Mouse (Mus musculus): Measurements from ENCODE around the gene Reep3.

Reep3 gene

DNA sequence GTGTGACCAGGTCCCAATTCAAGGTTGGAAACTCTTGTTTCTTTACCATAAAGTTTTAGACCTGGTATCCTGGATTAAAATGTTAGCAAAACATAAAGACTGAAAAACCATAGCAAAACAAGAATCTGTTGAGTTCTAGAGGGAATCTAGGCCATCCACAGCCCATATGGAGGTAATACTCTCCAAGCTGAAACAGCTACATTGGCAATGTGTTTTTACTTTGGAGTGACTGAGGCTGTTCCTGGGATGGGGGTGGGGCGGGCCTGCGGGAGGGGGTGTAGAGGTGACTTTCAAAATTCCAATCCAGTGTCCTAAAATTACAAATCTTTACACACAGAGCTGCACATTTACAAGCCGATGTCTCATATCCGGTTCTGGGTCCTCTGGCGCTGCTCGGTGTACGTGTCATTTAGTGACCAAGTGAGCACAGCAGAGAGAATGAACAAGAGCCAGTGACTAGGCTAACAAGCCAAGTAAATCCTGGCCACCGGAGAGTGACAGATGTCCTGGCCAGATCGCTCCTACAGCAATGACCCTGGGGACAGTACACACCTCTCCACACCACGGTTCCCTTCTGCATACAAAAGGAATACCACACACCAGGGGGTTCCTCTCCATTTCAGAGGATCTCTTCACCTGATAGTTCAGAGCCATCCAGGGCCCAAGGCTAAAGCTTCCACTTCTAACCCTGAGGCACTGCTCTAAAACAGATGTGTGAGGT, 13.1 kb downstream of the Reep3 start:
- DNase-seq (ENCODE audit: low read depth, low spot score) = no peak

DNA sequence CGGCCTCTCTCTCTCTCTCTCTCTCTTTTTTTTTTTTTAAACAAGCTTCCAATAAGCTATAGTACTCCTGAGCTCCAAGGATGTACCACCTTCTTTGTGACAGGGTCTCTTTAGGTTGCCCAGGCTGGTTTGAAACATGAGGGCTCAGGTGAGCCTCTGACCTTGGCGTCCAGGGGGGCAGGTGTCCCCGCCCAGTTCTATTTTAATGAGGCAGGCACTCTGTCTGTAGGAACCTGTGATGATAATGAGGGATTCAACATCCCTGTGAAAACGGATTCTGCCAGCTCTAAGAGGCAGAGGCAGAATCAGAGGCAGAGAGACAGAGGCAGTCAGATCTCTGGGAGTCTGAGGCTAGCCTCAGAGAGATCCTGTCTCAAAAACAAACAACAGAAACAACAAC, 14.2 kb downstream of the Reep3 start:
- DNase-seq (ENCODE audit: low read depth, low spot score) = no peak

DNA sequence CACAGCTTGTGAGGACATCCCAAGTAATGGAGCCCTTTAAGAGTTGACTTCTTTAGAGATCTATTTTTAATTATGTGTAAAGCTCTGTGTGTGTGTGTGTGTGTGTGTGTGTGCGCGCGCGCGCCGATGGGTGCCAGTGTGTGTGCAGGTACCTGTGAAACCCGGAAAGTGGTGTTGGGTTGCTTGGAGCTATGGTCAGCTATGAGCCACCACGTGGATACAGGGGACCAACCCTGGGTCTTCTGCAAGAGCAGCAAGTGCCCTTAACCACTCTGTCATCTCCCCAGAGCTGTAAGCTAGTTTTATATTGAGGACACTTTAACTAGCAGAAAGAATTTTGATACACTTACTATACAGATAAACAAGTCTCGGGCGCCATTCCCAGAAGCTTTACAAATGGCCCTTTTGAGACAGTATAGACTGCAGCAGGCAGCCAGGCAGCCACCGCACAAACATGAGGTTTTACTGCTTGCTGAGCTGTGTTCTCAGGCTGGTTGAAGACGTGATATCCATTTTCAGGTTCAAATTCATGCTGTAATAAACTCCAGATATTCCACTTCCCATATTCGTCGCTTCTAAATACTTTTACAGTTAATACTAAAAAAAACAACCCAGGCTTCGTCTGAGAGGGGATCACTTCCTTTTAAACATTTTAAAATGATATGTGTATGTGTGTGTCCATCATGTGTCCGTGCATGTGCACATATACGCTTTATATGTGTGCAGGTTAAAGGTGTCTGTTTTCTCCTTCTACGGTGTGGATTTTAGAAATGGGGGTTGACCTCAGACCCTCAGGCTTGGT, 15.3 kb downstream of the Reep3 start:
- DNase-seq (ENCODE audit: low read depth, low spot score) = no peak

- DNase-seq (ENCODE audit: low read depth, low spot score) = no peak
Observed at GRCm38 (mm10) chr10:67079030-67079429, 17.7 kb downstream of the Reep3 start.

GRCm38 (mm10) chr10:67075931-67076878, 20.5 kb downstream of the Reep3 start:
- no peak for DNase-seq (ENCODE audit: low read depth, low spot score)

GRCm38 (mm10) chr10:67073577-67073976, 23.2 kb downstream of the Reep3 start:
- DNase-seq (ENCODE audit: low read depth, low spot score) = no peak

GRCm38 (mm10) chr10:67072600-67072999, 24.1 kb downstream of the Reep3 start:
- DNase-seq (ENCODE audit: low read depth, low spot score) = no peak

- peak; percentile 75 for DNase-seq (ENCODE audit: low read depth, low spot score)
Observed at GRCm38 (mm10) chr10:67071884-67072283, 24.9 kb downstream of the Reep3 start.

DNA sequence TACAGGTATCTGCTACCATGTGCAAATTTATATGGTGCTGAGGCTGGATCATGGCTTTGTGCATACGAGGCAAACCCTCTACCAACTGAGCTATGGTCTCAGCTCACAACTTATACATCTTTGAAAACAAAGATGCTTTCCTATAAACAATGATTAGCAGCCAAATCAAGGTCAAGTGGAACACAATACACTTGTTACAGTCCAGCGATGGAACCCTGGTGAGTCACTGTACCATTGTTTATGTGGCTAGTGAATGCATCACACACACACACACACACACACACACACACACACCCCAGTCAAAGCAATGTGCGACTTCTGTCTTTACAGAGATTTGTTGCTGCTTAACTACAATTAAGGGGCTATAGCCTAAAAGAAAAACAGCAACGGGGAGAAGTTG, 25.4 kb downstream of the Reep3 start:
- peak; percentile 29 for DNase-seq (ENCODE audit: low read depth, low spot score)

DNA sequence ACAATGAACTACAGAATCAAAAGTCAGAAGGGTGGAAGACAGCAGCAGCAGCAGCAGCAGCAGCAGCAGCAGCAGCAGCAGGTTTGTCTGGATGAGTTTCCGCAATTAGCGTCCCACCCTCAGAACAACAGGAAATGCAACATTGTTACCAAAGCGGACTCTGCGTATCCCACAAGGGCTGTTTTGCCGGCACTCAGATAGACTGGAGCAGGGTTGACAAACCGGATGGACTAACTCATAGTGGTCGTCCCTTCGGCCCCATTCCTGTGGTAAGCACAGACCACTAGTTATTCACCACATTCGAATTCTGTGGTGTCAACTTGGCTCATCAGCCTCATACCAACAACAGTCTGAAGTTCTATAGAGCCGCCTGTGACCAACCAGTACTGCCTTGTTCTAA, 27.7 kb downstream of the Reep3 start:
- DNase-seq (ENCODE audit: low read depth, low spot score) = peak; percentile 62

- DNase-seq (ENCODE audit: low read depth, low spot score) = no peak
Observed at GRCm38 (mm10) chr10:67066421-67066820, 30.3 kb downstream of the Reep3 start.

DNA sequence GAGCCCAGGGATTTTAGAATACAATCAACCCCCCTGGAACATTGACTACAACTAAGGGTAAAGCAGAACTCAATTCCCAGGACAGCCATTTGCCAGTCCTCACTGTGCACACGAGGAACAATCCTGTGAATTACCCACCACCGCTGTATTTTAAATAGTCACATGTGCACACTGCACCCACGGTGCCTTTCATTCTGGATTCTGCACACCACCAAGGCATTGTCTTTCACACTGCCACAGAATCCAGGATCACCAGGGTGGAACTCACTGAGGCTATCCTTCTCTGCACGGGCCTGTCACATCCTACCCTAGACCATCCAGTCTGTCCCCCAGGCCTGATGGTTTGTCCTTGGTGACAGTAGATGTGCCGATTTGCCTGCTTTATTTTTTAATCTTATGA, 30.8 kb downstream of the Reep3 start:
- DNase-seq (ENCODE audit: low read depth, low spot score) = no peak

- DNase-seq (ENCODE audit: low read depth, low spot score) = peak; percentile 45
Observed at GRCm38 (mm10) chr10:67065277-67065887, 31.4 kb downstream of the Reep3 start.

GRCm38 (mm10) chr10:67061823-67062222, 34.9 kb downstream of the Reep3 start:
- no peak for DNase-seq (ENCODE audit: low read depth, low spot score)

DNA sequence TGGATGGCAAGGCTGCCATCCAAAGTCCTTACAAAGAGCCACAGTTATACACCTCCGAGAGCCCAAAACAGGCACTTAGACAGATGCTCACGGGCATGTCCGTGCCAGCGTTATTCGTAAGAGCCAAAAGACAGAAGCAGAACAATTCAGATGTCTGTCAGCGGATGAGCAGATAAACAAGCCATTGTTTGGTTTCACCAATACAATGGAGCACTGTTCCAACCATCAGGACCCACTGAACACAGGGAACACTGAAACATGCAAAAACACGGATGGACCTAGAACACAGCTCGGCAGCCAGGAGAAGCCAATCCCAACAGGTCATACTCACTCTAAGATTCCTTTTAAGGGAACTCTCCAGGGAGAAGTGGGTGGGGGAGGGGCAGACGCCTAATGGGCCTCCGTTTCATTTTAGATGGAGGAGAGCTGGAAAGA, 35.4 kb downstream of the Reep3 start:
- no peak for DNase-seq (ENCODE audit: low read depth, low spot score)

- no peak for DNase-seq (ENCODE audit: low read depth, low spot score)
Observed at GRCm38 (mm10) chr10:67058702-67059101, 38.0 kb downstream of the Reep3 start.

- no peak for DNase-seq (ENCODE audit: low read depth, low spot score)
Observed at GRCm38 (mm10) chr10:67058297-67058696, 38.4 kb downstream of the Reep3 start.

DNA sequence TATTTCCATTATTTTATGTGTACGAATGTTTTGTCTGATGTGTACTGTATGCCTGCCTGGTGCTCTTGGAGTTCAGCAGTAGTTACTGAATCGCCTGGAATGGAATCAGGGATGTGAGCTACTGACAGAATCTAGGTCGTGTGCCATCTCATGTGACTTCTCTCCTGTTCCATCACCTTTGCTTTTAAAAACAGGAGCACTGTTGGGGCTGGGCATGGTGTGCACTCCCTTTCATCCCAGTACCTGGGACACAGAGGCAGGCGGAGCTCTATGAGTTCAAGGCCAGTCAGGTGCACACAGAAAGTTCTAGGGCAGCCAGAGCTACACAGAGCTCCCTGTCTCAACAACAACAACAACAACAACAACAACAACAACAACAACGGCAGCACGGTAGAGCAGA, 39.0 kb downstream of the Reep3 start:
- no peak for DNase-seq (ENCODE audit: low read depth, low spot score)

GRCm38 (mm10) chr10:67057208-67057607, 39.5 kb downstream of the Reep3 start:
- DNase-seq (ENCODE audit: low read depth, low spot score) = no peak

DNA sequence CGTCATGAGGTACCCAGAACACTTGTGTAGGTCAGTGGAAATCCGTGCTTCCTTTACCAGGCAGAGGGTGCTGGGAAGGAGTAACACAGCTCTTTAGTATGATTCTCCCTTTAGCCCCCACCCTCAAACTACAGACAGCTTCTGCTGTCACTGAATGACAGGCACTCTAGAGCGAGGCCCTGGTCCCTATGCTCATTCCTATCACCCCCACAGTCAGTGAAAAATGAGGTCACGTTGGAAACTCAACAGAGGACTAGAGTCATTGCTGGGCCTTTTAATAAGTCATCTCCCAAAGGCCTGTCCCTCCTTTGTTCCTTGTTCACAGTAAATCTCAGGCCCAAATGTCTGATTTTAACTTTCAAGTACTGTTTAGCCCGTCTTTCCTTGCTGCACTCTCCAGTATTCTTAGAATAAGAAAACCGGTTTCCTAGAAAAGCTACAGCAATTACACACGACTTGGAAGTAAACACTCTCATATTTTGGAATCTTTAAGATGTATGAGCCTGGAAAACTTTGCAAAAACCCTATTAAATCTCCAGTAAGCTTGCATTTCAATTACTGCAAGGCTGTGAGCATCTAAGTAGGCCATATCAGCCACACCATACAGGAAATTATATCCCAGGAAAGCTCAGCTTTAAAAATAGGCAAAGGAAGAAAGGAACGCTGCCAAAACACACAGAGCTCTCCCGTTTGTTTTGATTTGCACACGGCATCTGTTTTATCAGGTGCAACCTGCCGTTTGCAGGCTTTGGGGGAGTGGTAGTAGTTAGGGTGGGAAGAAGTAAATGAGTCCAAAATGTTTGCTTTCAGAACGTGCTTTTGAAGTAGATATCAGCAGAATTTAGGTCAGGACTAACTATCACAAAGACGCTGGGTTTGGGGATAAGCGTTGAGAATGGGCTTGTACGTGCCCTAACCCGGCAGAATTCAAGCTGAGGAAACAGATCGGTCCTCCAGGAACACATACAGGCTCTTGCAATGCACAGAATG, 40.6 kb downstream of the Reep3 start:
- no peak for DNase-seq (ENCODE audit: low read depth, low spot score)

All from CD4-positive helper T cell, adult 2 months (primary cell).